Mouse (Mus musculus) gastrocnemius, postnatal 4 days (tissue): ENCODE measurements at regions not wholly inside any gene's neighbourhood (a gene's known extent, or its start where the extent isn't known, plus 50 kb on each side); places are given as distances from the start of the nearest gene placed in this dataset.

Experiments used
- DNase-seq, 2 experiments: peaks; one replicate each; pipeline ENCODE4 v3.0.0; 2021 to 2022; ENCODE audit warnings: low spot score in 2 of 2, mixed read lengths in 2 of 2

DNA sequence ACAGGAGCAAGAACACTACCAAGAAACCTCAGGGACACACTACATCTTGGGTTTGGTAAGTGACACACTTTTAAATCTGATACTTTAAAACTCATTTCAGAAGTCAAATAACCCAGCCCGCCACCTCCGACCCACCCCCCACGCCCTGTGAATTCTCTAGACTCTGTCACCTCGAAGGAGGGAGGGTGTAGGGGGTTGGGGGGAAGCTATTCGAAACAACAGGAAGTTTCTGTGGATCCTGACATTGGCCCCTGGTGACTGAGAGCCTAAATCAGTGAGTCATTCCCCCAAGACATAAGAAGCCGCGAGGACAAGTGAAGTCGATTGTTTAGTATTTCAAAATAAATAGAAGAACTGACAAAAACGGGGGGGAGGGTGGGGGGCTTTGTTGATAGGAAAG, 198.7 kb upstream of the Spdye4c start:
- no peak for DNase-seq

DNA sequence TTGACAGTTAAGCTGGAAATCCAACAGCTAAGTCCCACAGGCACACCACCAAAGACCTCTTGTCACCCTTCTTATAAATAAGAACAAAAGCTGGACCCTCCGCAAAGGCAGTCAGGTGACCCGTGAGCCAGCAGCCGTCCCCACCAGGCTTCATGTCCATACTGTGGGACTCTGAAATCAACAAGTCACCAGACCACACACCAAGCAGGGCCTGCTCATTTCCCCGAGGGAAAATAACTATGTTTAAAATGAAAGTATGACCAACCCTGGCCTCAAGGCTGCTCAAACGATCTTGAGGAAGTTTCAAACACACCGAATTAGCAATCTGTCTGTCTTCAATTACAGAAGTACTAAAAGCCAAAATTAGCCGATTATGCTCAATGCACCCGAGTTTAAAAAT, 197.6 kb upstream of the Spdye4c start:
- no peak for DNase-seq

DNA sequence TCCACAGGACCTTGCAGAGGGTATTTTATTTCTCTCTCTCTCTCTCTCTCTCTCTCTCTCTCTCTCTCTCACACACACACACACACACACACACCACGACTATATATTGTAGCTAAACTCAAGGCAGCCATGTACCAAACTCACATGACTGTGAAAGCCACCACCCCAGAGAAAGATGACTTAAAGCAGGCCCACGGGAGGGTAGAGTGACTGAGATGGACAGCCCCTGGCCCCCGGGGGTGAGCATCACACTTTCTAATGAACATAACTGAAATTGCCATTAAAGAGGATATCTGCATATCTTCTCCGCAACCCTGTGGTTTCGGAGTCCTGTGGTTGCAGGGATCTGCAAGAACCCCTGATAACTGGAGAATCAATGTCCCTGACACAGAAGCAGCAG, 197.1 kb upstream of the Spdye4c start:
- no peak for DNase-seq

DNA sequence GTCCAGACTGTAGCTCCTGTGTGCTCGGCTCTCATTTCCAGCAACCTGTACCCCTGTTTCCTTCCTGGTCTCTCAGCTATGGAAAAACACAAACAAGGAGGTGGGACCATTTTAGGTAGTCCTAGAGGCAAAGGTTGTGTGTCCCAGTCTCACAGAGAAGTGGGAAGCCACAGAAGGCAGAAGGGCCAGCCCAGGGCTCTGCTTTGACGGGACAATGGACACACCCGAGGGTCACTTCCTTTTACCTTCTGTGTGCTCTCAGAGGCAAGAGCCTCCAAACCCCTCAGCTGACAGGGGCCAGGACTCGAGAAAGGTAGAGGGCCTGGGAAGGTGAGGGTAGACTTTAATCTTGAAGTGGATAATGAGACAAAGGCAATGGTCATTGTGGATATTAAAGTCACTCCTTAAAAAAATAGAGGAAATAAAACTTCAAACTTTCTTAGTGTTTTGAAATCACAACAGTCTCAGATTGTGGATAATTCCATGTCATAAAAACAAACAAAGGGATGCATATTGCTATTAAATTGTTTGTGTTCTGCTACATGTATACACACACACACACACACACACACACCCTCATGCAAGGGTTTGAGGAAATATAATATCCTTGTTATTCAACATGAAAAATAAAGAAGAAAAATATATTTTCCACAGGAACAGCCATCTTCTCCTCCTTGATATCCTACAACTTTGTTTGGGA, 195.6 kb upstream of the Spdye4c start:
- no peak for DNase-seq

DNA sequence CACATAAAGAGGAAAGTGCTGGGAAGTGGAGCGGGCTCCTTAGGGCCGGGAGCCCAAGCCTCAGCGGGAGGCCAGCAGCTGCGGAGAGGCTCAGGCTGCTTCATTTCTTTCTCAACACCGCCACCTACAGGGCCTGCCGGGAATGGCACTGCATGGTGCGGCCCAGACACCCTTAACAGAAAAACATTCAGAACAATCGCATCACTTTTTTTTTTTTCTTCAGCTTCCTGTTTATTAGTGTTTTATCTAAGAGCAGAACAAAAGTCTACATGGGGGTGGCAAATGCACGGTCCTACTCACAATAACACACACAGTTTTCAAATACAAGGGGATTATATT, 195.0 kb upstream of the Spdye4c start:
- DNase-seq = peak; percentile 88 to 93

DNA sequence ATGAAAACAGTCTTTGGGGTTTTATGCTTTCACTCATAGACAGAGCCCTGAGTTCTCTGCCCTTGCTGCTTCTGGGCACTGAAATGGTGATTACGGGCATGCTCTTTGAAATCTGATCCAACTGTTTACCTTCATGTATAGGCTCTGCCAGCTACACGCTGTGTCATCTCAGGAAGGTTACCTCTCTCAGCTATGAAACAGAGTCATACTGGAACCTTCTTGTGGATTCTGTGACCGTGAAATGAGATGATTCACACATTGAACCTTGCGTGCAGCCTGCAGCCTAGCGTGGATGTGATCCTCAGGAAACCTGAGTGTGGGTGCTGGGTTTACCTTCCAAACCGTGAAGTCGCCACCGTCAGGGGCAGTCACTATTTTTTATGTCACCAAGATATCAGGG, 189.7 kb upstream of the Spdye4c start:
- DNase-seq = no peak

DNA sequence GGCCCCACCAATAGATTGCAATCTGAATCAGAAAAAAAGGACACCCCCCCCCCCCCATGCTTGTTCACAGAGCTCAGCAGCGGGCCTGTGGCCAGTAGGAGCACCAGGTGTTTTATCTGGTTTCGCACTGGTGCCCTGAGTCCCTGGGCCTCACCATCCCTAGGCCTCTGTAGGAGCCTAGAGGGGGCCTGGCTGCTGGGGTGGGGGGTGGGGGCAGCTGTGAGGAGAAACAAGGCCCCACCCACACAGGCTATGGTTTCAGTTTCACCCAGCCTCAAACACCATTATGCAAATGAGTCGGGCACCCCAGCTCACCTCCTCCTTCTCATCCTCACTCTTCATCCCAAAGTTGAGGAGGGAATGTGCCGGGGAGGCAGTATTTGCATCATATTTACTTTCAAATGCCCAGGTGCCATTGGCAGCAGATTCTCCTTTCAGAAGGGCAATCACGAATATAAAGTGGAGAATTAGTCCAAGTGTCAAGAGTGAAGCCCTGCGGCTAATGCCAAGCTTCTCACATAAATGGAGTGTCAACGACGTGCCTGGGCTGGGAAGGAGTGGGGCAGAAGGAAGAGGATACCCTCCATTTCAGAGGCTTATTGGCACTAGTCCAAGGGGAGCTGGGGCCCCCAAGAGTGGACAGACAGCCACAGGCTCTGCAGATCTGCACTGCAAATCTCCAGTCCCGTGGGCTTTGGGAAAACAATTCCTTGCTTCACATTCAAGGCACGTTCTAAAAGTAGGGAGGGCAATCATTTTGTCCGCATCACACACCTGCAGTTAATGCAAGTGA, 187.7 kb upstream of the Spdye4c start:
- no peak for DNase-seq

DNA sequence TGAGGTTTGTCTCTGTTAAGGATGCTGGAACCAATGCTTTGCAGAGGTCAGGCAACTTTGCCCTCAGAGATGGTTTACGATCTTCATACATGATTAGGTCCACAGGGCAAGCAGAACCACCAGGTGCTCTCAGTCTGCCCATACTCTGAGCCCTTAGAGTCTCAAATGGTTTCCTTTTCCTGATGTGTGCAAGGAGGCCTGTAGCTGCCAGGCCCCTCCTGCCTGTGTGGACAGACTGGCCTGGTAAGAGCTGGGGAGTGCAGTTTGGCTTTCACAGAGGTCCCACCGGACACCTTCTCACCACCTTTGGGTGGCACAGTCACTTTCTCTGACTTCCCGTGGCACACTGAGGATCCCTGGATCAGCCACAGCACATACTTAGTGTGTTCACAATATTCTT, 186.6 kb upstream of the Spdye4c start:
- DNase-seq = no peak

DNA sequence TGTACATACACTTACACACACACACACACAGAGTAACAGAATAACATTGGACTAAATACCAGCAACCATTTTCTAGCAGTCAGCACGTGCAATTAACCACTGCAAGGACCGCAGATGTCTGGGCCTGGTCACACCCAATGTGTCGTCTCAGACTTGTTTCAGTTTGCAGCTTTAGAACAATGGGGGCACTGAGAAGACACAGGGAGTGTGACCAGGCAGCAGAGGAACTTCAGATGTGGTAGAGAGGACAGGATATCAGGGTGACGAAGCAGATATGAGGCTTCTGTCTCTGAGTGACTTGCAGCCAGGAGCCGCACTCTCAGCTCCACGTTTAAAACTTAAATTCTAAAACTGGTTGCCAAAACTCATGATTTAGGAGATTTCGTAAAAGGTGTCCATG, 183.9 kb upstream of the Spdye4c start:
- no peak for DNase-seq

DNA sequence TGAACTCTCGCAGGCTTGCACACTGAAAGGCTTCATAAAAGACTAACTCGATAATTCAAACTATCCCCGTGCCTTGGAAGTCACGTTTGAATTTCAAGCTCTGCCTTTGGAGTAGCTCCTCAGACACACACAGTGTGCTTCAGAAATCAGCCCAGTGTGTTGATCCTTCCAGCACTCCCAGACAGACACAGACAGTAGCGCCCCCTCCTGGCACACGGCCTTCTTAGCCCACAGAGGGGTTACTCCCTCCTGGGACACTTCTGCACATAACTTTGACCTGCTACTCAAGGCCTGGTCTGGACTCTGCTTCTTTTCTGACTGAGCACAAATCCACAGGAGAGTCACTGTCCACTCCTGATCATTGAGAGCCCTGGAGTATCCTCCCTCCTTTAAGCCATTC, 182.3 kb upstream of the Spdye4c start:
- peak in 1 of 2 experiments; percentile 61 for DNase-seq

DNA sequence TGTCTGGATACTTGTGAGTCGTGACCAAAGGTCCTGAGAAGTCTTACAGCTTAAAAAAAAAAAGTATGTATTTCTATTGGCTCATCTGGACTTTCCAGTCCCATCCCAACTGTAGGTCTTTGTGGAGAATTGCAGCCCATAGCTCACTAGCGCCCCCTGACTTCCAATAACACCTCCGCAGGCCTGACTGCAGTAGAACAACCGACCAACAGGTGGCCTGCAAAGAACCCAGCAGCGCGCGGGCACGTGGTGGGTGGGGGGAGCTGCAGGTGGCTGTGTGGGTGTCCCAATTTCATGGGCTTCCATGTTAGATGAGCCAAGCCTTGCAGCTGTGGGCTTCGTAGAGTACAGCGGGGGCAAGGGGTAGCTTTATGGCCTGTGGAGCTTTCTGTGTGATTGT, 178.7 kb upstream of the Spdye4c start:
- peak; percentile 46 to 62 for DNase-seq

DNA sequence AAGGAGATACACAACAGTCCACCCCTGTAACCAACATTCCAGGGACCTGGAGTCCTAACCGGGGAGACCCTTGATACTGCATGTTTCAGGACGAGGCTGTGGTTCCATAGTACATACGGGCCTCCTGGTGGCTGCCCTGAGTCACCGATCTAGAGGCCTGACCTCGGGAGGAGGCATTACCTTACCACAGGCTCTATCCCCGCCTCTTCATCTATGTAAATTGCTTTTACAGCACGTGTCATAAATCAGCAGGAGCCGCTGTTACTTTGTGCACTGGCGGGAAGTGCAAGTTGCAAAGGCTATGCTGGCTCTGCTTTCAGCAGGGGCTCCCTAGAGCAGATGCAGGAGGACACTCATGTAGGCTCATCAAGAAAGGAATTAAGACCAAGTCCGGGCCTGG, 178.0 kb upstream of the Spdye4c start:
- DNase-seq = no peak

DNA sequence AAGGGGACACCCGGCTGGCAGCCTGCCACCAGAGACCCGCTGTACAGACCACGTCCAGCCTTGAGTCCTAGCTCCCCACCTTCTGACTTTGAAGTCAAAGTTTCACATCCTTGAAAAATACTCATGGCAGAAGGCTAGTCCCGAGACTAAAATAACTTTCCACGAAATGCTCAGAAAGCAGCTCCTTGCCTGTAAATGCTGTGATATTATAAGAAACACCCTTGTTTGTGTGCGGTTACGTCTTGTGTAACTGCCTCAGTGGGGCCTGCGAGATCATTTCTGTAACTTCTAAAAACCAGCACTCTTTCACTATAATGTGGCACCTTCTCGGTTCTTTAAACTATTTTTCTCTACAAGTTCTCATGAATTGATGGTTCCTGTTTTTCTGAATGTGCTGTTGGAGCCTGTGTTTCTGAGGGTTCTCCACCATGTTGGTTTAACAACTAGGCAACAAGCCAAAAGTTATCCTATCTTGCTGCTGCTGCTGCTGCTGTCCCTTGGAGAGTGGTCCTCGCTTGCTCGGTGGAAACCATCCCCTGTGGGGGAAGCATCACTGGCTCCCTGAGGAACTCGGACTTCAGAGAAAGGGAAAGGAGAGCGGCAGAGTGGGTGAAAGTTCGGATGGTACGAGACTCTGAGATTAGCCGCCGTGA, 176.3 kb upstream of the Spdye4c start:
- DNase-seq = no peak

DNA sequence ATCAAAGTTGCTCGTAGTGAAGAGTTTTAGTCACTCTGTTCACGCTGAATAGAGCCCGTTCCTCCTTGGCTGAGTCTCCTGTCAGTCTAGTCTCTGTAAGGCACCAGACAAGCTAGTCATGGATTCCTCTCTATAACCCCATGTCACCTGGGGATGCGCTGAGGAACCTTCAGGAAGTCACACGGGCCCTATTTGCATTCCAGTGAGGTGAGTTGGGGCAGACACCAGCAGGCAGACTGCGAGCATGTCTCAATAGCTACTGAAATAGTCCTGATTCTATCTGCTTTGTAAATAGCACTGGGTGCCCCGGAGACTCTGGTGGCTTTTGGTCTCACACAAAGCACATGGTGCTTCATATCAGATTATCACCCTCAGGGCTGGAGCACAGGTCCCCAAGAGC, 174.6 kb upstream of the Spdye4c start:
- DNase-seq = no peak

DNA sequence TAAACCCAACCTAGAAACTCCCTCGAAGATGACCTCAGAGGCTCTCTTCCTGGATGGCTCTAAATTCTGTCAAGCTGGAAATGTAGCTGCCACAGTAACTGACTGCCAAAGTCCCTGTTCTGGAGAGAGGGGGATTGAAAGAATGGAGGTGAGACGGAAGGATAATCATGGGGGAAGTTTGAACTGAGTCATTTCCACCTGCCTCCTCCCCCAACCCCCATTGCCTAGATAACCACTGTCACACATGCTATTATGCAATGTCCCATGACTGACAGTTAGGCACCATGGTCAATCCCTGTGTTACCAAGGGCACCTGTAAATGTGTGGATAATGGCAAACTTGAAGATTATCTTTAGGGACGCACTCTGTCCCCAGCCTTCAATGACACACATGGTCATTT, 172.0 kb upstream of the Spdye4c start:
- DNase-seq = no peak

DNA sequence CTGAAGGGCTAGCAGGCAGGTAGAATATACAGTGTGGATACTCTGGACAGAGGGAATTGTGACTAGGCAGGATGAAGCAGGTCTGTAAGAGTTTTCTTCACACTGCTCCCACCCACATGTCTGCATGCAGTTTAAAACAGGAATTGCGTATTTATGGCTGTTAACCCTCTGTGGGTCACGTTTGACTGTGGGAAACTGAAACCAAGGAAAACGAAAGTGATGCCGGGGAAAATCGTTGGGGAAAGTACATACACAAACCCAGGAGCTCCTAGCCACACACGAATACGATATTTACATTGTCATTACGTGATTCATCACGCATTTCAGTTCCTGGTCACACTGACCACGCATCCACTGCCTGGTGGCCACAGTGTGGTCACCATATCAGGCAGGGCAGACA, 170.6 kb upstream of the Spdye4c start:
- DNase-seq = no peak

DNA sequence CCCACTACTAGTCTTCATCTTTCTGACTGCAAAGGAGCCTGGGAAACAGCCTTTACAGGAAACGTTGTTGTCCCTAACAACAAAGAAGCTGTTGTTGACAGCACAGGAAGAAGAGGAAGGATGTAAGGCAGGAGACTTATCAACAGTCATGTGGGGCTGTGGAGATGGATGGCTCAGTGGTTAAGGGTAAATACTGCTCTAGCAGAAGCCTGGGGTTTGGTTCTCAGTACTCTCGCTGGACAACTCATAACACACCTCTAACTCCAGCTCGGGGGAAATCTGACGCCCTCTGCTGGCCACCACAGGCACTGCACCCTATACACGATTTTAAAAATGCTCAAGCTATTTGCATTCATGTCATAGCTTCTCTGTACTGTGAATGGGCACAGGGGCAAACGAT, 168.3 kb upstream of the Spdye4c start:
- DNase-seq = no peak

DNA sequence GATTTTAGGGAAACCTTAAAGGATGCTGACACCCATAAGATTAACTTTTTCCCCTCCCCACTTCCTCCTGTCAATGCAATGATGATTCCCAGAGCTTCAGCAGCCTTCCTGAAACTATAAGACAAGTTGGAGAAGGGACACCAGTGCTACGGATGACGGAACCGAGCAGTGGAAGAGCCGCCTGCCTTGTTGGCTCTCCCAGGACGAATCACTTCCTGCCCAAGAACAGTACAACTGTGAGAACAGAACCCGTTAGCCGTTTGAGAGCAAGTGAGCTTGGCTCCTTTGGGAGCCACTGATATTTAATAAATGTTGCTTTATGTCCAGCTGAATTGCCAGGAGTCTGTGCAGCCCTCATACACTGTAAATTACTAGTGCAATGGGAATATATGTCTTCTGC, 166.8 kb upstream of the Spdye4c start:
- DNase-seq = no peak

DNA sequence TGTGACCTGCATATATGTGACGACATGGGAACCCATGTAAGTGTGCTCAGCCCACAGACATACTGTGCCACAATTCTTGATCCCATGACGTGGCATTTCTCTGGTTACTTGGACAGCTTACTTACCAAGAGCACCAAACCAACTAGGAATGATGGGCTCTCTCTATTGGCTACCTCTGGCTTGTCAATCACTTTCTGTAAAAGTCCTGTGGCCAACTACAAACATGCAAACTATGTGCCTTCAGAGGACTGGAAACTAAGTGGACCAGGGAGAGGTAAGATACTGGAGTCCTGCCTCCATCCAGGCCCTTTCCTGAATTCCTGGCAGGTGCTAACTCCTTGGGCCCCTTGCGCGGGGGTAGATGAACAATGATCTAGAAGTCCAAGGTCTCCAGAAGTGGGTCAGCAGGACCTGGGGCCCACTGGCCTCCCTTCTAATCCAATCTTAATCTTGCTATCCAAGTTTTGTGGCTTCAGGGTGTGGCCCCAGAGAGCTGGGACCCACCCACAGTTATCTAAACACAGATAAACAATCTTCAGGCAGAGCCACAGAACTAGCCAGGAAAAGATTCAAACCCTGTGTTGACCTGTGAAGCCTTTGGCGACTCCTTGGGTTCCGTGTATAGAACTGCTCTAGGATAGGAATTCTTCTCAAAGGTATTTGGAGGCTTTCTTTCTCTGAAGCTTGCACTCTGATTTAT, 163.7 kb upstream of the Spdye4c start:
- no peak for DNase-seq

DNA sequence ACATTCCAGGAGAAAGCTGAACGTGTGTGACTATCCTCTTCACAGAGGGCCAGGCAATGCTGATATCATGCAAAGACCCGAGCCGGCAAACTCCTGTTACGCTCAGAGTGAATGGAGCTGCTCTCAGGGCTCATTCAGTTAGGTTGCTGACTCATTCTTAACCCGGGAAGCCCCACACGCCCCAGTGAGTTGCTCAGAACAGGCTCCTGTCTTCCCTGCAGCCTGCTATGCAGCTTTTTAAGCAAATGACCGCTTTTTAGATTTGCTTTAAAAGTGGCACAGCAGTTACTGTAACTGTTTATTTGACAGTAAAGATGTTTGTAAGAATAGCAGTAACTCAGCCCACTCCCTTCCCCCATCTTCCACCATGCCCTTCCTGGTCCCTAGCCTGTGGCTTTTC, 162.9 kb upstream of the Spdye4c start:
- DNase-seq = no peak

DNA sequence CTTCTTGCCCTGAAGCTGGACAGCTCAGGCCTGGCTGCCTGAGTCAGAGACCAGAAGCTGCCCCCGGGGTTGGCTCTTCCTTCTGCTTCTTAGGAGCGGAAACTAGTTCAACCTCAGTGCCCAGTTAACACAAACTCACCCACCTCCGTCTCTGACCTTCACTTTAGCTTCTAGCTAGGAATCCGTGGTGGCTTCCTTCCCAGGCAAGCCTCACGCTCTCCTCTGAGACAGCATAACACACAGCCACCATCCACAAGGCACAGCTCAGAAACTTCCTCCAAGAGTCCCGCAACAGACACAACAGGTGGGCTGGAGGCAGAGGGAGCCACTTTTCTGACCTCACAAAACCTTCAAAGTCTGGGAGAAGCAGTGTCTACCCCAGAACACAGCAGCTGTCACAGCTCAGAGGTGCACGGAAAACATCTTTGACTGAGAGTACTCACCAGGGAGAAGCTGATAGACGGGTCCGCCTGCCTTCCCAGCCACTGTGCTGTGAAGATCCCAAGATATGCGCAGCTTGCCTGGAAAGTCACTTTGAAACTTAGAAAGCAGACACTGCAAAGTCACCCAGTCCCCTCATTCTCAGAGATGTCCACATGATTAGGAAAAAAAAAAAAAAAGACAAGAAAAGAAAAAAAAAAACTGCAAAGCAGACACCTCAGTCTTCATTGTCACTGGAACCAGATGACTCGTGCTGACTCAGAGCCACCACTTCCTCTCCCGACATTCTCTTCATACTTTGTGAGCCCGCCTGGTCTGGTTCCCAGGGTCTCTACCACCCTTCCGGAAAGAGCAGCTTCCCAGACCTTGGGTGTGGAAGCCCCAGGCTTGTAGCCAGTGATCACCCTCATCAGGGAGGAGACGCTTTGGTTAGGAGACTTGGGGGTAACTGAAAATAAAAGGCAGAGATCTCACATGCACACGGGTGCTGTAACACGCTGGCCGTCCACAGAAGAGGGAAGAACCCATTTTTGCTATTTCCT, 162.1 kb upstream of the Spdye4c start:
- DNase-seq = peak in 1 of 2 experiments; percentile 60
